Comparison of ENCODE assay signal across 18 mouse cellular contexts in the genomic region with DNA sequence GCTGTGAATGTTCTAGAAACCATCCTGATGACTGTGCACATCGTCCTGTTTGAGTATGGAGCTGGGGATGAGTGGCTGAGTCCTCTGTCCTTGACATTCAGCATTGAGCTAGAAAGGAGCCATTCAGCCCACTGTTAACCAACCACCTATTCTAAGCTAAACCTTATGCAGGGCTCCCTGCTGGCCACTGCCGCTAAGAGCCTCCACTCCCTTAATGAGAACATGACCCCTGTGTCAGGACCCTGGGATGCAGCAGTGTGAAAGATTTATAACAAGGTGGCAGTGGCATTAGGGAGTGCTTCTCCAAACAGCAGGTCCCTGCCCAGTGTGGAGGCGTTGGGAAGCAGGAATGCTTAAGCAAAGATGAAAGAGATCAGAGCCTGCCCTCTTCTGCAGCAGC.
DNase-seq lines count a peak whose midpoint lies in the region; ATAC-seq lines count a peak whose summit lies in the region.
"Had no signal": no experiment of that assay in that cellular context is flagged by ENCODE, and none has a peak within 500 bp of the region (broad histone marks: within the 10 kb centered on the region; RNA-seq: fewer than 3 reads in every experiment).

No protein-coding gene starts in this region.

- DNase-seq in hindbrain, embryonic 14.5 days (ENCODE audit: low spot score), result no peak
- no peak for DNase-seq in hindbrain, embryonic 11.5 days (ENCODE audit: low spot score)
- DNase-seq in midbrain, embryonic 11.5 days (ENCODE audit: low spot score, missing footprints), result no peak
- DNase-seq in adrenal gland, postnatal 36 days, result peak; percentile 32 to 50
- DNase-seq in thymus, adult 18-20 months, result no peak
- DNase-seq: cerebellum, adult 9-10 months; gastrocnemius, postnatal 10 days; heart, adult 2 months; kidney, adult 18-20 months; layer of hippocampus, adult 9-11 months; lung, postnatal 10 days; thymus, postnatal 25 days had no signal

- no peak overlapping the region for H3K9ac ChIP-seq in hindbrain, embryonic 14.5 days
- H3K9ac ChIP-seq in hindbrain, embryonic 11.5 days (ENCODE audit: low read depth, low read length), result no peak overlapping the region
- H3K9ac ChIP-seq in midbrain, embryonic 13.5 days (replicated peaks), result no peak overlapping the region
- no peak overlapping the region for H3K9ac ChIP-seq in midbrain, embryonic 11.5 days (ENCODE audit: low read length)
- H3K9ac ChIP-seq: forebrain, embryonic 12.5 days; heart, embryonic 15.5 days; liver, embryonic 15.5 days; neural tube, embryonic 15.5 days had no signal

- peaks cover 5% of the 10 kb centered on the region; the same call in 1 of the 2 replicates for H3K4me1 ChIP-seq in hindbrain, embryonic 14.5 days (replicated peaks; ENCODE audit: control insufficient read depth, insufficient read depth, low read length)
- H3K4me1 ChIP-seq in hindbrain, embryonic 11.5 days (replicated peaks; ENCODE audit: control insufficient read depth, insufficient read depth, low read length), result no peaks in the 10 kb centered on the region
- peaks cover 5% of the 10 kb centered on the region; the same call in 1 of the 2 replicates for H3K4me1 ChIP-seq in midbrain, embryonic 13.5 days (replicated peaks)
- no peaks in the 10 kb centered on the region for H3K4me1 ChIP-seq in midbrain, embryonic 11.5 days (ENCODE audit: control insufficient read depth, insufficient read depth, low read length)
- H3K4me1 ChIP-seq: heart, embryonic 15.5 days; liver, embryonic 15.5 days had no signal

- H3K36me3 ChIP-seq in hindbrain, embryonic 14.5 days (replicated peaks; ENCODE audit: control insufficient read depth, insufficient read depth), result no peaks in the 10 kb centered on the region
- no peaks in the 10 kb centered on the region for H3K36me3 ChIP-seq in hindbrain, embryonic 11.5 days (ENCODE audit: control insufficient read depth, insufficient read depth, low read length)
- H3K36me3 ChIP-seq in midbrain, embryonic 13.5 days, result no peaks in the 10 kb centered on the region
- no peaks in the 10 kb centered on the region for H3K36me3 ChIP-seq in midbrain, embryonic 11.5 days (ENCODE audit: control insufficient read depth, insufficient read depth, low read length)
- H3K36me3 ChIP-seq: forebrain, embryonic 12.5 days; heart, embryonic 15.5 days; liver, embryonic 15.5 days; neural tube, embryonic 15.5 days had no signal

- H3K4me3 ChIP-seq in hindbrain, embryonic 14.5 days (replicated peaks; ENCODE audit: low read length), result no peak overlapping the region
- no peak overlapping the region for H3K4me3 ChIP-seq in hindbrain, embryonic 11.5 days (ENCODE audit: low read depth, low read length)
- H3K4me3 ChIP-seq in midbrain, embryonic 13.5 days (replicated peaks), result no peak overlapping the region
- no peak overlapping the region for H3K4me3 ChIP-seq in midbrain, embryonic 11.5 days (ENCODE audit: low read depth, low read length)
- H3K4me3 ChIP-seq: forebrain, embryonic 12.5 days; heart, adult 2 months; heart, embryonic 15.5 days; liver, embryonic 15.5 days; neural tube, embryonic 15.5 days had no signal

- no peaks in the 10 kb centered on the region for H3K9me3 ChIP-seq in hindbrain, embryonic 14.5 days (ENCODE audit: control insufficient read depth, low read length)
- H3K9me3 ChIP-seq in hindbrain, embryonic 11.5 days (ENCODE audit: control insufficient read depth, low read length), result no peaks in the 10 kb centered on the region
- H3K9me3 ChIP-seq in midbrain, embryonic 13.5 days, result no peaks in the 10 kb centered on the region
- no peaks in the 10 kb centered on the region for H3K9me3 ChIP-seq in midbrain, embryonic 11.5 days (ENCODE audit: control insufficient read depth, low read length)
- H3K9me3 ChIP-seq: forebrain, embryonic 12.5 days; heart, embryonic 15.5 days; liver, embryonic 15.5 days; neural tube, embryonic 15.5 days had no signal

- peak overlapping the region; percentile 17; the same call in 1 of the 2 replicates for H3K27ac ChIP-seq in hindbrain, embryonic 14.5 days
- no peak overlapping the region for H3K27ac ChIP-seq in hindbrain, embryonic 11.5 days (ENCODE audit: low read depth, low read length)
- H3K27ac ChIP-seq in midbrain, embryonic 13.5 days, result peak overlapping the region; percentile 19; the same call in 1 of the 2 replicates
- H3K27ac ChIP-seq in midbrain, embryonic 11.5 days (ENCODE audit: low read depth, low read length), result no peak overlapping the region
- H3K27ac ChIP-seq: forebrain, embryonic 12.5 days; heart, adult 2 months; heart, embryonic 15.5 days; liver, embryonic 15.5 days; neural tube, embryonic 15.5 days had no signal

- no peak overlapping the region for H3K4me2 ChIP-seq in hindbrain, embryonic 14.5 days (replicated peaks)
- H3K4me2 ChIP-seq in hindbrain, embryonic 11.5 days (replicated peaks; ENCODE audit: low read depth, low read length), result no peak overlapping the region
- no peak overlapping the region for H3K4me2 ChIP-seq in midbrain, embryonic 13.5 days (replicated peaks)
- H3K4me2 ChIP-seq in midbrain, embryonic 11.5 days, result no peak overlapping the region
- H3K4me2 ChIP-seq: forebrain, embryonic 12.5 days; heart, embryonic 15.5 days; liver, embryonic 15.5 days; neural tube, embryonic 15.5 days had no signal

- no peak for ATAC-seq in hindbrain, embryonic 14.5 days (ENCODE audit: low FRiP score)
- ATAC-seq in hindbrain, embryonic 11.5 days (ENCODE audit: low FRiP score), result no peak
- no peak for ATAC-seq in midbrain, embryonic 13.5 days
- no peak for ATAC-seq in midbrain, embryonic 11.5 days (ENCODE audit: low FRiP score)
- ATAC-seq in granulocyte monocyte progenitor cell, adult 5-6 weeks (replicated peaks; ENCODE audit: poor library complexity, severe bottlenecking), result no peak

- H3K27me3 ChIP-seq in hindbrain, embryonic 14.5 days (ENCODE audit: control insufficient read depth, insufficient read depth, low read length), result no peaks in the 10 kb centered on the region
- H3K27me3 ChIP-seq in hindbrain, embryonic 11.5 days (ENCODE audit: control insufficient read depth, insufficient read depth, low read length), result no peaks in the 10 kb centered on the region
- no peaks in the 10 kb centered on the region for H3K27me3 ChIP-seq in midbrain, embryonic 13.5 days
- H3K27me3 ChIP-seq in midbrain, embryonic 11.5 days (ENCODE audit: control insufficient read depth, insufficient read depth, low read length), result no peaks in the 10 kb centered on the region
- H3K27me3 ChIP-seq: forebrain, embryonic 12.5 days; heart, embryonic 15.5 days; liver, embryonic 15.5 days; neural tube, embryonic 15.5 days had no signal

- WGBS in hindbrain, embryonic 14.5 days, result 12% methylated on average over 3 of the region's 3 CpGs
- WGBS in hindbrain, embryonic 11.5 days, result 4% methylated on average over 3 of the region's 3 CpGs
- WGBS in midbrain, embryonic 13.5 days, result 5% methylated on average over 3 of the region's 3 CpGs
- 7% methylated on average over 3 of the region's 3 CpGs for WGBS in midbrain, embryonic 11.5 days

Comparison
In these comparisons a context has a peak if more than half of its experiments do, and no peak if none do; other contexts are left out.
1. H3K27ac ChIP-seq: peak in hindbrain, embryonic 14.5 days (single experiment) and midbrain, embryonic 13.5 days (single experiment); none in hindbrain, embryonic 11.5 days (single experiment) and midbrain, embryonic 11.5 days (single experiment).
2. DNase-seq: peak in adrenal gland, postnatal 36 days (2 of 2); none in hindbrain, embryonic 14.5 days (single experiment), hindbrain, embryonic 11.5 days (single experiment), midbrain, embryonic 11.5 days (single experiment) and thymus, adult 18-20 months (0 of 2).